Mouse (Mus musculus) hindbrain, embryonic 14.5 days (tissue): ENCODE data around the gene Atpif1. TPM values are rescaled to one million over a fixed set of nuclear protein-coding genes. Genes with fewer than 3 reads are reported as not detected.
A peak's percentile ranks its signal among the peaks of the same experiment; 100 is the strongest.
"Not testable (repeated sequence)": the region's sequence is repeated elsewhere in the genome, so short reads cannot be mapped to it uniquely, and the experiment has no call there.

Experiments used
- ATAC-seq: fragments of 200-750 bp; cut with Nextera tagmentation; 2 replicates; pipeline ENCODE4 v1.8.0; 2017; ENCODE audit warnings: moderate number of reproducible peaks, mild to moderate bottlenecking, moderate TSS enrichment, moderate library complexity; ENCODE audit not compliant: low FRiP score
- DNase-seq: peaks from one replicate; pipeline ENCODE4 v3.0.0-alpha.2; 2015; ENCODE audit warnings: low spot score
- H3K27ac ChIP-seq: fragments of 300-500 bp; sonication (generic); 2 replicates; pipeline ENCODE4 v1.5.1; 2014; ENCODE audit warnings: mild to moderate bottlenecking, moderate library complexity
- H3K27me3 ChIP-seq: fragments of 300-500 bp; sonication (generic); 2 replicates; pipeline ENCODE4 v1.6.1; 2014; ENCODE audit warnings: mild to moderate bottlenecking, low read length, mixed read lengths; ENCODE audit not compliant: control insufficient read depth, insufficient read depth
- H3K36me3 ChIP-seq: fragments of 300-500 bp; sonication (generic); replicated peaks from 2 replicates; pipeline ENCODE4 v1.6.1; 2014; ENCODE audit not compliant: control insufficient read depth, insufficient read depth
- H3K4me1 ChIP-seq: fragments of 300-500 bp; sonication (generic); replicated peaks from 2 replicates; pipeline ENCODE4 v1.6.1; 2014; ENCODE audit warnings: antibody characterized with exemption, low read length, mixed read lengths; ENCODE audit not compliant: control insufficient read depth, insufficient read depth
- H3K4me2 ChIP-seq: fragments of 300-500 bp; sonication (generic); replicated peaks from 2 replicates; pipeline ENCODE4 v1.6.1; 2014; ENCODE audit warnings: mild to moderate bottlenecking, moderate library complexity
- H3K4me3 ChIP-seq: fragments of 300-500 bp; sonication (generic); replicated peaks from 2 replicates; pipeline ENCODE4 v1.5.1; 2014; ENCODE audit warnings: mild to moderate bottlenecking, low read length
- H3K9ac ChIP-seq: fragments of 300-500 bp; sonication (generic); 2 replicates; pipeline ENCODE4 v1.6.1; 2014
- H3K9me3 ChIP-seq: fragments of 300-500 bp; sonication (generic); 2 replicates; pipeline ENCODE4 v1.6.1; 2016; ENCODE audit warnings: low read length; ENCODE audit not compliant: control insufficient read depth
- WGBS: fragments of 180-500 bp; shearing (Covaris S2); extraction: QIAGEN DNeasy Blood & Tissue Kit; methylation state at CpG from one replicate; pipeline ENCODE4 v1.1.7; 2014; 5-methylcytosine and 5-hydroxymethylcytosine counted together
- polyA plus RNA-seq: library from polyadenylated mRNA; unstranded; fragments of >200 nt; fragmentation: Nextera tagmentation; extraction: Ambion mirVana; gene quantifications from 2 replicates; pipeline ENCODE4 v1.2.1, GENCODE M21; 2014

The Atpif1 gene
- polyA plus RNA-seq, 1 experiment from 2014 or later: 1,589 TPM

DNA sequence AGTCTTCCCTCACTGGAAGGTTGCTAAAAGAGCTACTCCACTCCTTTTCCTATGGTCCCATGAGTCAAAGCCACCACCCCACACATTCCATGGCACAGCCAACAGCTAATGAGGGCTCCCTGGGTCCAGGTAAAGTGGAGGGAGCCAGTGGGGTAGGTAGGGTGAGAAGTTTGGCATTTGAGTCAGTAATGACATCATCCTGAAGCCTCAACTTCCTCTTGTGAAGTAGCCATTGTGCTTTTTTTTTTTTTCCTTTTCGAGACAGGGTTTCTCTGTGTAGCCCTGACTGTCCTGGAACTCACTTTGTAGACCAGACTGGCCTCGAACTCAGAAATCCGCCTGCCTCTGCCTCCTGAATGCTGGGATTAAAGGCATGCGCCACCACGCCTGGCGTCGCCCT, 22.1 kb upstream of the Atpif1 start:
- not testable (repeated sequence) for H3K4me2 ChIP-seq, H3K9ac ChIP-seq, H3K4me1 ChIP-seq, H3K27ac ChIP-seq, H3K9me3 ChIP-seq, H3K27me3 ChIP-seq, DNase-seq, ATAC-seq, H3K4me3 ChIP-seq
- H3K36me3 ChIP-seq: peaks cover 40% of the 10 kb centered on the region
- 92% methylated on average over 7 of the region's 7 CpGs for WGBS

DNA sequence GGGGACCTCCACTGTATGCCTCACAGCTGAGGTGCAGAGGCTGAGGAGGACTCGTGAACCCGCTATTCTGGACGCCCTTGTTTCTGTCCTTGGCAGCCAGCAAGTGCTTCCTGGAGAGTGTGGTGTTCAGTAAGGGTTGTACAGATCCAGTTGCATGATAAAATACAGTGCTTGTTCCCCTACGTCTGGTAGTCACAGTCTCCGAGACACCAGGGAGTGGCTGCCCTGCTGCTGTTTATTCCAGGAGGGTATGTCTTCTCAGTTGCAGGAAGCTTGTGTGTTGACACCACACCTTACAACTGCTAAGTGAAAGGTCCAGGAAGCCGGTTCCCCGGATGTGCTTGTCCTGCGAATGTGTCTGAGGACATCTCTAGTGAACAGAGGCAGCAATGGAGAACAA, 21.2 kb upstream of the Atpif1 start:
- Histone ChIP-seq H3K4me2 (no peak overlapping the region), H3K36me3 (peaks cover 49% of the 10 kb centered on the region), H3K9me3 (no peaks in the 10 kb centered on the region), H3K4me3 (no peak overlapping the region), H3K27ac (no peak overlapping the region), H3K27me3 (no peaks in the 10 kb centered on the region), H3K9ac (no peak overlapping the region), H3K4me1 (no peaks in the 10 kb centered on the region)
- ATAC-seq: no peak
- 82% methylated on average over 8 of the region's 8 CpGs for WGBS
- no peak for DNase-seq

DNA sequence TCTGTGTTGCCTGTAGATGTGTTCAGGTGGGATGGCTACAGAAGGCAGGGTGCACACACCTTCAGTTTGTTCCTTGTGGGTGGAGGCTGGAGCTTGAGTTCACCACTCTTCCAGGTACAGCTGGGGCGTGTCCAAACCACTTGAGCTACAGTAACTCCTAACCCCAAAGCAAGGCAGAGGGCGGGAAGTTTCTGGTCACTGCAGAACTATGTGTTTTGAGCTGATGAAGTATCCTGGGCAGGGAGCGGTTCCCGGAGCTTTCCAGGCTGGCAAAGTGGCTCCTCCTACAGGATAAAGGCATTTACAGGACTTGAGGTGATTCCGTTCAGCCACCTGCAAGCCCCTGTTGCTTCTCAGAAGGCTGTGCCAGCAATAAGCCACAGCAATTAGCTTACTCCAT, 20.8 kb upstream of the Atpif1 start:
- peaks cover 53% of the 10 kb centered on the region for H3K36me3 ChIP-seq
- no peak overlapping the region for H3K9ac ChIP-seq
- H3K4me1 ChIP-seq: no peaks in the 10 kb centered on the region
- no peaks in the 10 kb centered on the region for H3K9me3 ChIP-seq
- H3K4me3 ChIP-seq: no peak overlapping the region
- H3K4me2 ChIP-seq: no peak overlapping the region
- no peak overlapping the region for H3K27ac ChIP-seq
- no peak for DNase-seq
- no peaks in the 10 kb centered on the region for H3K27me3 ChIP-seq
- ATAC-seq: no peak
- WGBS: 76% methylated on average over 5 of the region's 5 CpGs

DNA sequence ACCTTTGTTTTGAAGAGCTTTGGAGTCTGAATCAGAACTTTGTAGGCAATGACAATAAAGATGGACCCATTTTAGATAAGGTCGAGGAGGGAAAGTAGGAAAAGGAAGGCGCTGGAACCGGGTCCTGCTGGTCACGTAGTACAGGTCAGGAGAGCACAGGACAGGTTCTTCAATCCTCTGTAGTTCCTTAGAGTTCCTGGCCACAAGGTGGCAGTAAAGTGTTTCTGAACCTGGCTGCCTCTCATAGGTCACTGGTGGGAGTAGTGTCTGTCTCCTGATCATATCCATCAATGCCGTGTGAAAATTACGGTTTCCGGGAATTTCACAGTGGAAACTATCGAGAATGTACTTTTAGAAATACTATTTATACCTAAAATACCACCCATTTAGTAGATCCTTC, 12.4 kb upstream of the Atpif1 start:
- peak; percentile 73 for DNase-seq
- H3K4me2 ChIP-seq: no peak overlapping the region
- ATAC-seq: no peak
- no peak overlapping the region for H3K9ac ChIP-seq
- no peaks in the 10 kb centered on the region for H3K4me1 ChIP-seq
- H3K4me3 ChIP-seq: no peak overlapping the region
- no peaks in the 10 kb centered on the region for H3K27me3 ChIP-seq
- H3K9me3 ChIP-seq: no peaks in the 10 kb centered on the region
- H3K27ac ChIP-seq: no peak overlapping the region
- 50% methylated on average over 8 of the region's 8 CpGs for WGBS
- H3K36me3 ChIP-seq: peaks cover 91% of the 10 kb centered on the region

DNA sequence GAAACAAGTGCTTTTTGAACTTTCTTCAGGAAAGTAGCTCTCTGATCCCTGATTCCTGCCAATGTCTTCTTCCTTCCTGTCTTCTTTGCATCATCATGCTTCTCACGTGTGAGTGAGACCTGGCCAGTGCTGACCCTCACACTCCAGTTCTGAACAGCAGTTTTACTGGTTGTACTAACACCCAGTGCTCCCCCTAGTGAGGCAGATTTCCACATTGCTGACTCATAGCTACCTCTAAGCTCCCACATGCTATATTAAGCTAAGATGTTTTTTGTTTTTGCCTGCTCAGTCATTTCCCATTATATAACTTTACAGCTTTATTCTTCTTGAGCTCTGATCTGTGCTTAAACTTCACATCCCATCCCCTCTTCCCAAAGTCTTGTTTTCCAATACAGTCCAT, 9.3 kb upstream of the Atpif1 start:
- Histone ChIP-seq H3K4me2 (no peak overlapping the region), H3K9ac (no peak overlapping the region), H3K36me3 (peaks cover 86% of the 10 kb centered on the region), H3K4me1 (no peaks in the 10 kb centered on the region), H3K27ac (no peak overlapping the region), H3K4me3 (no peak overlapping the region), H3K27me3 (no peaks in the 10 kb centered on the region), H3K9me3 (no peaks in the 10 kb centered on the region)
- ATAC-seq: no peak
- no peak for DNase-seq
- WGBS: 95% methylated on average over 1 of the region's 1 CpGs

DNA sequence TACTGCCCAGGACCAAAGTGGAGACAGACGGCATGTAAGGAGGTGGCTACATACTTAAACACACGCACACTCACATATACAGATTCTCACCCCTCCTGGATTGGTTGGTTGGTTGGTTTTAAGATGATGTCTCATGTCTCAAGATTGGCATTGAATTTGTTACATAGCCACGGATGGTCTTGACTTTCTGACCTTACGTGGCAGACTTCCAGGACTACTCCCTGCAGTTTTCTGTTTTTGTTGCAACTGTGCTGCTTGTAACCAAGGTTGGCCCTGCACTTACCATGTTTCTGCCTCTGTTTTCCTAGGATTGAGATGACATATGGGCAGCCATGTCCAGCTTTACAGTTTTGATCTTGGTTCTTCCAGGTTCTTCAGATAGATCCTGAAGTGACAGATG, 8.0 kb upstream of the Atpif1 start:
- WGBS: 90% methylated on average over 4 of the region's 4 CpGs
- Histone ChIP-seq H3K4me1 (peaks cover 7% of the 10 kb centered on the region), H3K9ac (no peak overlapping the region), H3K4me3 (no peak overlapping the region), H3K36me3 (peaks cover 73% of the 10 kb centered on the region), H3K4me2 (no peak overlapping the region), H3K9me3 (no peaks in the 10 kb centered on the region), H3K27me3 (no peaks in the 10 kb centered on the region), H3K27ac (no peak overlapping the region)
- no peak for DNase-seq
- no peak for ATAC-seq

DNA sequence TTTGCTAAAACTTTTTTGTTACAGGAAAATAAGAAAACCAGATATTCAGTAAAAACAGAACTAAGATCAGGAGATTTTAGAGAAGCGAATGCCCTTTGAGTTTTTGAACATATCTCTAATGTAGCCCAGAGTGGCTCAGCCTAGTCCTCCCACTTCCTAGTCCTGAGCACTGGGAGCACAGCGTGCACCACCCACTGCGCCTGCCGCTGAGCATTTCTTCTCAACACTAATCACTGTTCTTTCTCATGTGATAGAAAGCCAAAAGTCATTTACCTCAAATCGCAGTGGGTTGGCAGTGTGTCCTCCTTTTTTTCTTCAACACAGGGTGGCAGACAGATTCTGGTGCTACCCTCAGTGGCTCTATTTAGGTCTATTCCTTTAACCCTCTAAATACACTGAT, 6.0 kb upstream of the Atpif1 start:
- H3K4me3 ChIP-seq: no peak overlapping the region
- no peak overlapping the region for H3K9ac ChIP-seq
- DNase-seq: no peak
- no peaks in the 10 kb centered on the region for H3K27me3 ChIP-seq
- WGBS: 93% methylated on average over 5 of the region's 5 CpGs
- ATAC-seq: no peak
- no peaks in the 10 kb centered on the region for H3K9me3 ChIP-seq
- peaks cover 57% of the 10 kb centered on the region for H3K36me3 ChIP-seq
- H3K4me2 ChIP-seq: no peak overlapping the region
- peaks cover 10% of the 10 kb centered on the region for H3K4me1 ChIP-seq
- no peak overlapping the region for H3K27ac ChIP-seq

DNA sequence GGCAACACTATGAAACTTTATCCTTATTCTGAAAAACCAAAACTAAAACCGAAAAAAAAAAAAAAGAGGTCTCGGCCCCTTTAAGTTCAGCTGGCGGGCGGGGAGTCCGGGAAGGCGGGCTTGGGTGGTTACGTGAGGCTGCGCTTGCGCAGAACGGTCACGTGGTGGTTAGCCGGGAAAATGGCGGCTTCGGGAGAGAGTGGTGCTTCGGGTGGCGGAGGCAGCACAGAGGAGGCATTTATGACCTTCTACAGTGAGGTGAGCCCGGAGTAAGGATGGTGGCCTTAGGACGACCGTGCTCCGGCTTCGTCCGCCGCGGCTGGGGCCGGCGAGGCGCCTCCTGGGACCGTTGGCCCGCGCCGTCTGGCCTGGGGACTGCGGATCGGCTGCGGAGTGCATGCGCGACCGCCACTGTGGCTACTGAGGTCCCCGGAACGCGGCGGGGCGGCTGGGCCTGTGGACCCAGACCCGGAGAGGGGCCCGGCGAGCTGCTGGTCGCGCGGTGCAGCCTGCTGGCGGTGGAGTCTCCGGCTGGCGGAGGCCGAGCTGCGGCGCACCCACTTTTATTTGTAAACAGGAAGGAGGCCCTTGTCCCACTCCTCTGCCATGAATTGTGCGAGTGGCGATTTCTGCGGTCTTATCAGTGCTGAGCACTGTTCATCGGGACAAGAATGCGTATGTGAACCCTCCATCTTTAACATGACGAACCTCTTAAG, 2.1 kb upstream of the Atpif1 start, which contains the start of gene Dnajc8:
Dnajc8 (plus strand) TSS at position 145 of the 716 bp plus-strand sequence.
- Histone ChIP-seq H3K27me3 (no peaks in the 10 kb centered on the region), H3K4me3 (peak within 1 kb of the TSS; percentile 97), H3K9me3 (no peaks in the 10 kb centered on the region), H3K27ac (peak within 1 kb of the TSS; percentile 80), H3K36me3 (peaks cover 26% of the 10 kb centered on the region), H3K9ac (peak within 1 kb of the TSS; percentile 95), H3K4me2 (peak within 1 kb of the TSS; percentile 89), H3K4me1 (peaks cover 32% of the 10 kb centered on the region)
- DNase-seq (peak; percentile 94), ATAC-seq (peak; percentile 69)
- WGBS: under 1% methylated on average over 60 of the region's 60 CpGs

DNA sequence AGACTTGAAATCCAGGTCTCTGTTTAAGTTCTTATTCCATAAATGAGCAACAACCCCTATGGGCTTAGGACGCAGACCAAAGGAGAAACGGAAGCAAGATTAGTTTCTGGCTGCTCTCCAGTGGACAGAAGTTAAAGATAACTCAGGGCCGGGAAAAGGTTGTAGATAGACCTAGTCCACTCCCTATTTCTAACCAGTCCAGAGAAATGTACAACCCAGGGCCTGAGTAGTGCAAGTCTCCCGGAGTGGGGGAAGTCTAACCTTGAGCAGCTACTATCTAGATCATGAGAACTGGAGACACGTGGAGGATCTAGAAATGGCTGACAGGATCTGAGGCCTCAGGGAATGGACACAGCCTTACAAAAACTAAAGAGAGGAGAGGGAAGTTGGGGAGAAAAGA, 963 bp downstream of the Atpif1 start:
- Histone ChIP-seq H3K4me3 (peak overlapping the region; percentile 81), H3K27me3 (no peaks in the 10 kb centered on the region), H3K4me2 (peak overlapping the region; percentile 70), H3K9ac (peak overlapping the region; percentile 97), H3K27ac (peak overlapping the region; percentile 98), H3K9me3 (no peaks in the 10 kb centered on the region), H3K4me1 (peaks cover 32% of the 10 kb centered on the region), H3K36me3 (peaks cover 21% of the 10 kb centered on the region)
- WGBS: 38% methylated on average over 5 of the region's 5 CpGs
- no peak for DNase-seq
- no peak for ATAC-seq
